Mouse (Mus musculus) myocyte (in vitro differentiated cells): ENCODE measurements around the gene Btbd19.

Source experiments
- CEBPB ChIP-seq: IDR thresholded peaks from 2 replicates; pipeline ENCODE4 v1.6.1; 2011; ENCODE audit warnings: mild to moderate bottlenecking, moderate library complexity; ENCODE audit not compliant: poor library complexity, insufficient read depth, severe bottlenecking
- E2F4 ChIP-seq: IDR thresholded peaks from one replicate; pipeline ENCODE4 v1.6.1; 2011; ENCODE audit warnings: mild to moderate bottlenecking, control low read depth, moderate library complexity; ENCODE audit not compliant: insufficient read depth
- MAX ChIP-seq: IDR thresholded peaks from one replicate; pipeline ENCODE4 v1.6.1; 2011; ENCODE audit warnings: low read depth, mild to moderate bottlenecking, control low read depth
- MYOD1 ChIP-seq, 3 experiments: IDR thresholded peaks; one replicate each; pipeline ENCODE4 v1.6.1; 2011; ENCODE audit warnings: control low read depth in 2 of 3, low read depth in 2 of 3, mild to moderate bottlenecking in 2 of 3, moderate library complexity in 1 of 3; ENCODE audit not compliant: insufficient read length in 2 of 3, control insufficient read depth in 1 of 3
- MYOG ChIP-seq, 3 experiments: IDR thresholded peaks; one replicate each; pipeline ENCODE4 v1.6.1; 2011; ENCODE audit warnings: control low read depth in 2 of 3, low read depth in 2 of 3, mild to moderate bottlenecking in 2 of 3; ENCODE audit not compliant: insufficient read length in 2 of 3, control insufficient read depth in 1 of 3, insufficient read depth in 1 of 3
- POLR2A ChIP-seq: IDR thresholded peaks from one replicate; pipeline ENCODE4 v1.6.1; 2011; ENCODE audit warnings: low read depth, mild to moderate bottlenecking, control low read depth, moderate library complexity; ENCODE audit not compliant: insufficient read length
- POLR2AphosphoS2 ChIP-seq: IDR thresholded peaks from one replicate; pipeline ENCODE4 v1.6.1; 2011; ENCODE audit warnings: low read depth, control low read depth; ENCODE audit not compliant: insufficient read length
- REST ChIP-seq: IDR thresholded peaks from one replicate; pipeline ENCODE4 v1.6.1; 2011; ENCODE audit warnings: mild to moderate bottlenecking, control low read depth, moderate library complexity; ENCODE audit not compliant: insufficient read depth, insufficient read length
- TCF12 ChIP-seq: IDR thresholded peaks from one replicate; pipeline ENCODE4 v1.6.1; 2011; ENCODE audit warnings: mild to moderate bottlenecking, control low read depth; ENCODE audit not compliant: poor library complexity, insufficient read depth, severe bottlenecking
- TCF3 ChIP-seq: IDR thresholded peaks from one replicate; pipeline ENCODE4 v1.6.1; 2011; ENCODE audit warnings: low read depth, control low read depth; ENCODE audit not compliant: insufficient read length
- USF1 ChIP-seq: IDR thresholded peaks from one replicate; pipeline ENCODE4 v1.6.1; 2011; ENCODE audit warnings: low read depth, mild to moderate bottlenecking, control low read depth, moderate library complexity

DNA sequence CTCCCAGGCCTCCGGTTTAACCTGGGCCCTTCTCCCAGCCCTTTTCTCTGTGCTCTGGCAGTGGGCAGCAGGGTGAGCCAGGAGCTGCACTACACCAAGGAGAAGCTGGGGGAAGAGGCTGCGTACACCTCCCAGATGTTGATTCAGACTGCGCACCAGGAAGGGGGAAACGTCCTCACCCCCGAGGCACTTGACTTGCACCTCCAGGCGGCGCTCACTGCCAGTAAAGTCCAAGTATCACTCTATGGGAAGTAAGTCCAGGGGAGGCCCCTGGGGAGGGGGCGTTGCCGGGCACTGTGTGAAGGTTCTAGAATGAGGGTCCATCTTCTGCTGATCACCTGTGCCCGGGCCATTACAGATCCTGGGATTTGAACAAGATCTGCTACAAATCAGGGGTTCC is 20.9 kb downstream of the Btbd19 start:
- no peak for TF ChIP-seq USF1
- no peak for TF ChIP-seq E2F4
- TF ChIP-seq MYOD1 (IDR thresholded peaks at IDR 0.05; ENCODE audit: control insufficient read depth in 1 of 3, insufficient read length in 2 of 3, low read depth in 2 of 3) = no peak
- TF ChIP-seq CEBPB = no peak
- TF ChIP-seq MAX = no peak
- no peak for TF ChIP-seq POLR2A
- no peak for TF ChIP-seq MYOG (IDR thresholded peaks at IDR 0.05; ENCODE audit: control insufficient read depth in 1 of 3, insufficient read depth in 1 of 3, insufficient read length in 2 of 3, low read depth in 2 of 3)
- TF ChIP-seq POLR2AphosphoS2 = no peak
- TF ChIP-seq TCF12 = no peak
- no peak for TF ChIP-seq TCF3
- TF ChIP-seq REST = no peak
